Mouse (Mus musculus): Measurements from ENCODE around the gene Arsg. TPM values are rescaled to one million over a fixed set of nuclear protein-coding genes. Genes with fewer than 3 reads are reported as not detected.

Arsg gene
- total and polyA plus RNA-seq, 2 experiments from 2014 or later: 4.3 TPM

DNA sequence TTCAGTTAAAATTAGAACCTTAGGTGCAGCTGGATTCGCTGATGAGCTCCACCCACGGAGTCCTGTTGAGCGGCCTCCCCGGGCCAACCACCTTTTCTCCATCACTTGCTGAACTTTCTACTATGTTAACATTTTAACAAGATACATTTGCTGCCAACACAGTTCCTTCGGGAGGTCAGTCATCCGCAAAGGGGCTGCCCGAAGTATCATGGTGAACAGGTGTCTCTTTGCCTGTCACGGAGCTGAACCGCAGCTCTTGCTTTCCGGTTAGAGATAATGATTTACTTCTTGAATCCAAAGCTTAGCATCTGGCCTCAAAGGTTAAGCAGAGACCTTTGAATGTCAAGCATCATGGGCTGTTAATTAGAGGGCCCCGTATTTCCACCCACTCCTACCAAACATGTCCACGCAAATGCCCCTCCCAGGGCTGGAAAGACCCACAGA, 72.5 kb downstream of the Arsg start:
- TF ChIP-seq EP300 (IDR thresholded peaks at IDR 0.05; ENCODE audit: low read depth) (no peak), CTCF (IDR thresholded peaks at IDR 0.05; ENCODE audit: low read depth) (no peak)
- H3K9me3 ChIP-seq (replicated peaks; ENCODE audit: control insufficient read depth, low read length): no peaks in the 10 kb centered on the region
- 42% methylated on average over 12 of the region's 12 CpGs for WGBS
- no peak overlapping the region for H3K4me2 ChIP-seq (ENCODE audit: low read depth, low read length)
- no peak for DNase-seq (ENCODE audit: low spot score)
- ATAC-seq (ENCODE audit: insufficient read depth, low read depth): no peak; the same call in 1 of the 2 replicates
- H3K9ac ChIP-seq (replicated peaks; ENCODE audit: low read depth, low read length): no peak overlapping the region
- no peak overlapping the region for H3K27ac ChIP-seq (ENCODE audit: low read depth)
- peaks cover 22% of the 10 kb centered on the region for H3K4me1 ChIP-seq (ENCODE audit: control insufficient read depth, insufficient read depth)
- no peak overlapping the region for H3K4me3 ChIP-seq (ENCODE audit: low read depth, low read length)
- no peaks in the 10 kb centered on the region for H3K27me3 ChIP-seq (ENCODE audit: control insufficient read depth, insufficient read depth, low read length)
- H3K36me3 ChIP-seq (replicated peaks; ENCODE audit: control insufficient read depth, insufficient read depth, low read length): no peaks in the 10 kb centered on the region

DNA sequence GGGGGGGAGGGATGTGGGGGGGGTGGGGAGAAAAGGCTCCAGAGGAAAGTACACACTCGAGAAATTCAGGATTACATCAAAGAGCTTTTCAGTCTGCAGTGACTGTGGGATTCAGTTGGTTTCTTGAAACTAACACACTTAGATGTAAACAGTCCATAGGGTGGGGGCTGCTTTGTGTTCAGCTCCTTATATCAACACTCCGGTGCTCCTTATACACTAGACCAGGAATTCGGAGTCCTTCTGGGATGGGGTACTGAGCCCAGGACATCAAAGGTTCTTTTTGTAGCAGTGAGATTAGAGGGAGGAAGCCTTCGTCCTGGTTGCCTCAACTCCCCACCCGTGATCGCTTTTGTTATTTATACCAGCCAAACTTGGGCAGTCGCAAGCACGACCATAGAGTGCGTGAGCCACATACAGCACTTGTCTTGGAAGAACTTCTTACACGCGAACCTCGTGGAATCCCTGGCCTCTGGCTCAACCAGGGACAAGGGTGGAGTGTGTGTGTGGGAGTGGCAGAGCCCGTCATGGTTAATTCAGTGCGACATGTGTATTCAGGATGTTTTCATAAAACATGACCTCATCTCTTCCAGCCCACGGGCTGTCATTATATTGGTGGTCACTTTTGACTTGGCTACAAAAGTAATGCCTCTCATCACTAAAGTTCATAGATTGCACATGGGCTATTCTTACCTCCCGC, 73.3 kb downstream of the Arsg start:
- no peak overlapping the region for H3K4me3 ChIP-seq (ENCODE audit: low read depth, low read length)
- no peaks in the 10 kb centered on the region for H3K27me3 ChIP-seq (ENCODE audit: control insufficient read depth, insufficient read depth, low read length)
- ATAC-seq (ENCODE audit: insufficient read depth, low read depth) (peak; percentile 35; the same call in 1 of the 2 replicates), DNase-seq (ENCODE audit: low spot score) (no peak)
- TF ChIP-seq EP300 (IDR thresholded peaks at IDR 0.05; ENCODE audit: low read depth) (no peak), CTCF (IDR thresholded peaks at IDR 0.05; ENCODE audit: low read depth) (no peak)
- H3K36me3 ChIP-seq (replicated peaks; ENCODE audit: control insufficient read depth, insufficient read depth, low read length): no peaks in the 10 kb centered on the region
- no peak overlapping the region for H3K4me2 ChIP-seq (ENCODE audit: low read depth, low read length)
- no peak overlapping the region for H3K9ac ChIP-seq (replicated peaks; ENCODE audit: low read depth, low read length)
- peaks cover 22% of the 10 kb centered on the region for H3K4me1 ChIP-seq (ENCODE audit: control insufficient read depth, insufficient read depth)
- no peaks in the 10 kb centered on the region for H3K9me3 ChIP-seq (replicated peaks; ENCODE audit: control insufficient read depth, low read length)
- 47% methylated on average over 16 of the region's 16 CpGs for WGBS
- H3K27ac ChIP-seq (ENCODE audit: low read depth): no peak overlapping the region

DNA sequence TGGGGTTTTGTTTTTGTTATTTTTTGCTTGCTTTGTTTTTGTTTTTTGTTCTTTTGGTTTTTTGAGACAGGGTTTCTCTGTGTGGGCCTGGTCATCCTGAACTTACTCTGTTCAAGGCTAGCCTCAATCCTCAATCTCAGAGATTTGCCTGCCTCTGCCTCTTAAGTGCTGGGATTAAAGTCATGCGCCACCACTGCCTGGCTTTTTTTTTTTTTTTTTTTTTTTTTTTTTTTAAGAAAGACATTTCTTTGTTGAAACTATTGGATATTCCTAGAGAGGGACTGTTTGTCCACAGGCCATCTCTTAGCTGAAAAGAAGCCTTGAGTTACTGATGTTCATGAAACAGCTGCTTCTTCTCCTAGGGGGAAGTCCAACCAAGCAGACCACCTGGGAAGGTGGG, 74.5 kb downstream of the Arsg start:
- DNase-seq (ENCODE audit: low spot score) (no peak), ATAC-seq (ENCODE audit: insufficient read depth, low read depth) (no peak)
- Histone ChIP-seq H3K36me3 (replicated peaks; ENCODE audit: control insufficient read depth, insufficient read depth, low read length) (no peaks in the 10 kb centered on the region), H3K9ac (replicated peaks; ENCODE audit: low read depth, low read length) (no peak overlapping the region), H3K4me1 (ENCODE audit: control insufficient read depth, insufficient read depth) (peaks cover 22% of the 10 kb centered on the region), H3K27me3 (ENCODE audit: control insufficient read depth, insufficient read depth, low read length) (no peaks in the 10 kb centered on the region), H3K27ac (ENCODE audit: low read depth) (no peak overlapping the region), H3K4me2 (ENCODE audit: low read depth, low read length) (no peak overlapping the region), H3K9me3 (replicated peaks; ENCODE audit: control insufficient read depth, low read length) (no peaks in the 10 kb centered on the region), H3K4me3 (ENCODE audit: low read depth, low read length) (no peak overlapping the region)
- 96% methylated on average over 1 of the region's 1 CpGs for WGBS
- TF ChIP-seq EP300 (IDR thresholded peaks at IDR 0.05; ENCODE audit: low read depth) (no peak), CTCF (IDR thresholded peaks at IDR 0.05; ENCODE audit: low read depth) (no peak)

DNA sequence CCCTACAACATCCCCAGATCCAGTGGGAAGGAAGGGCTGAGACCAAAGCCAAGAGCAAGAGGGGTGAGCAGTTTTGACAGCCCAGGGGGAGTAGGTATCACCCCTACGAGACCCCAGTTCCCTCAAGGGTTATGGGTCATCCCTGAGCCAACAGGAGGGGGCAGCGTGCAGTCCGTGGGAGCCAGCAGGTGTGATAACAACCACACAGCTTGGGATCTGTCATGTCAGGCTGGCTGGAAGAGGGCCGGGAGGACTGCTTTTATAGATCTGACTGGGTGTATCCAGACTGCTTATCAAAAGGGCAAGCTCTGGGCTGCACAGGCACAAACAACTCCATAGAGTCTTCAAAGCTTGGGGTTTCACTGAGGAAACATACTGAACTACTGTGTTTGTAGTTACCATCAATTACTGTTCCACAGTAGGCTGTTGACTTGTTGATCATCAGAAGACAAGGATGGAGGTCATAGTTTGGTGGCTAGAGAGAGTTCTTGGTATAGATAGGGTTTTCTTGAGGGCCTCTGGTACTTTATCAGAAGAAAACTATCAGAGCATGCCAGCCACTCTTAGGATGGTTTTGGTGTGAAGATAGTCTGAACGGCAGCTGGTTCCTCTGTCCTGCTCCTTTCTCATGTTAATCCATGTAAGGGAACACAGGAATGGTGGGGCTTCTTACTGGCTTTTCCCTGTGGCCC, 76.6 kb downstream of the Arsg start:
- TF ChIP-seq EP300 (IDR thresholded peaks at IDR 0.05; ENCODE audit: low read depth) (no peak), CTCF (IDR thresholded peaks at IDR 0.05; ENCODE audit: low read depth) (no peak)
- H3K9ac ChIP-seq (replicated peaks; ENCODE audit: low read depth, low read length): no peak overlapping the region
- H3K27me3 ChIP-seq (ENCODE audit: control insufficient read depth, insufficient read depth, low read length): no peaks in the 10 kb centered on the region
- no peaks in the 10 kb centered on the region for H3K9me3 ChIP-seq (replicated peaks; ENCODE audit: control insufficient read depth, low read length)
- H3K36me3 ChIP-seq (replicated peaks; ENCODE audit: control insufficient read depth, insufficient read depth, low read length): no peaks in the 10 kb centered on the region
- H3K27ac ChIP-seq (ENCODE audit: low read depth): no peak overlapping the region
- peaks cover 25% of the 10 kb centered on the region for H3K4me1 ChIP-seq (ENCODE audit: control insufficient read depth, insufficient read depth)
- H3K4me2 ChIP-seq (ENCODE audit: low read depth, low read length): no peak overlapping the region
- ATAC-seq (ENCODE audit: insufficient read depth, low read depth) (no peak), DNase-seq (ENCODE audit: low spot score) (no peak)
- 42% methylated on average over 5 of the region's 5 CpGs for WGBS
- no peak overlapping the region for H3K4me3 ChIP-seq (ENCODE audit: low read depth, low read length)

DNA sequence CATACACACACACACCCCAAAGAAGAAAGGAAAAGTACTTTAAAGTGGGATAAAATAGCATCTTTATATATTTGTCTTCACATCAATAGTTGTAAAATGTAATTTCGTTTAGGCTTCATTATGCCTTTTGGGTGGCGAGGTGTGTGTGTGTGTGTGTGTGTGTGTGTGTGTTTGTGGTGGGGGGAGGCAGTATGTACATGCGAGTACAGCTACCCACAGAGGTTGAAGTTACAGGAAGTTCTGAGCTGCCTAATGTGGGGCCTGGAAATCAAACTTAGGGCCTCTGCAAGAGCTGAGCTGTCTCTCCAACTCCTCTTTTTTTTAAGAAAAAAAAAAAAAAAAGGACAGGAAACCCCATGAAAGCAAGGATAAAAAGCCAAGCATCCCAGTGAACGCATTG, 80.7 kb downstream of the Arsg start:
- Histone ChIP-seq H3K9ac (replicated peaks; ENCODE audit: low read depth, low read length) (no peak overlapping the region), H3K36me3 (replicated peaks; ENCODE audit: control insufficient read depth, insufficient read depth, low read length) (no peaks in the 10 kb centered on the region), H3K4me1 (ENCODE audit: control insufficient read depth, insufficient read depth) (peaks cover 8% of the 10 kb centered on the region; the same call in 1 of the 2 replicates), H3K9me3 (replicated peaks; ENCODE audit: control insufficient read depth, low read length) (no peaks in the 10 kb centered on the region), H3K4me2 (ENCODE audit: low read depth, low read length) (no peak overlapping the region), H3K27ac (ENCODE audit: low read depth) (no peak overlapping the region), H3K4me3 (ENCODE audit: low read depth, low read length) (no peak overlapping the region), H3K27me3 (ENCODE audit: control insufficient read depth, insufficient read depth, low read length) (no peaks in the 10 kb centered on the region)
- ATAC-seq (ENCODE audit: insufficient read depth, low read depth) (no peak), DNase-seq (ENCODE audit: low spot score) (no peak)
- 71% methylated on average over 4 of the region's 4 CpGs for WGBS
- no peak for TF ChIP-seq CTCF (IDR thresholded peaks at IDR 0.05; ENCODE audit: low read depth)
- TF ChIP-seq EP300 (IDR thresholded peaks at IDR 0.05; ENCODE audit: low read depth): no peak
